Mouse (Mus musculus): ENCODE data around the gene Rwdd2b. TPM values are rescaled to one million over a fixed set of nuclear protein-coding genes. Genes with fewer than 3 reads are reported as not detected.

Rwdd2b gene
- 0.11 TPM in 1 of 2 replicates, not detected in the other for polyA plus RNA-seq (2012)

DNA sequence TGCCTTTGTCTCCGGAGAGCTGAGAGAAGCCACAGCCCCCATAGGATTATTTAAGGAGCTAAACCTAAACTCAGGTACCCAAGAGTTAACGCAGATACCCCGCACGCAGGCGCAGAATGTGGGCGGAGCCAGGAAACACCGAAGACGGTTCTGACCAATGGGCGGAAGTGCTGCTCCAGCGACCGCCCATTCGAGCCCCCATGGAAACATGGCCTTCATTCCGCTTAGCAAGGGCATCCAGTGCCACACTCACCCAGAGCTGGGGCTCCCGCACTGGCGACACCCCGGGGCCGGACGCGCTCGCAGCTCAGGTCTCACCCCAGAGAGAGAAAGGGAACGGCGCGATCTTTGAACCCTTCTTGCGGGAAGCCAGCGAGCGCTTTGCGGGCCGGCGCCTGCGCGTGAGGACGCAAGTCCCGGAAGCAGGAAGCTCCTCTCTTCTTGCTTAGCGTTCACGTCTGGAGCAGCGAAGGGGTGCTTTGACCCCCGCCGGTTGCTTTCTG, at the start of gene Rwdd2b:
Rwdd2b (minus strand) TSS at position 390 of the 503 bp plus-strand sequence.
- H3K4me3 ChIP-seq (replicated peaks): peak within 1 kb of the TSS; percentile 94
- H3K36me3 ChIP-seq (ENCODE audit: control insufficient read depth): peaks cover 4% of the 10 kb centered on the region; the same call in 1 of the 2 replicates
- no peaks in the 10 kb centered on the region for H3K9me3 ChIP-seq (ENCODE audit: control insufficient read depth, low read length)
- TF ChIP-seq TAL1 (IDR thresholded peaks at IDR 0.05; ENCODE audit: low read length) (no peak), GATA1 (IDR thresholded peaks at IDR 0.05; ENCODE audit: low read length) (no peak)
- peaks cover 11% of the 10 kb centered on the region for H3K27me3 ChIP-seq (ENCODE audit: control insufficient read depth)
- H3K4me1 ChIP-seq (ENCODE audit: control insufficient read depth): peaks cover 25% of the 10 kb centered on the region

DNA sequence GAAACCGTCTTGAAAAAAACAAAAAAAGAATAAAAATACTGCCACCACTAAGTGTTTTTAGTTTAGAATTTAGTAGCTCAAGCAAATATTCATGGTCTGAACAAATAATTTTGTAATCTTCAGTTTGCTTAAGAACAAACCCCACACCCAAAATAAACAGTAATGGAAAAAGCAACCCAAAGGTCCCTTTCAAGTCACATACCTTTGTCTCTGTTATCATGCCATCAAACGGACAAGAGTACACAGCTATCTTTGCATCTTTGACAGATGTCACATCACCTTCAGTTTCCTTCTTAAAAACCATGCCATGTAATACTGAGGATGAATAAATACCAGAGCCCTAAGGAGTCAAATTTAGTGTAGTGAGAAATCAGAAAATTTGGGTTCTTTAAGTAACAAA, 48.2 kb upstream of the Rwdd2b start:
- Histone ChIP-seq H3K9me3 (ENCODE audit: control insufficient read depth, low read length) (no peaks in the 10 kb centered on the region), H3K36me3 (ENCODE audit: control insufficient read depth) (peaks cover 97% of the 10 kb centered on the region), H3K4me3 (replicated peaks) (no peak overlapping the region), H3K27me3 (ENCODE audit: control insufficient read depth) (no peaks in the 10 kb centered on the region), H3K4me1 (ENCODE audit: control insufficient read depth) (no peaks in the 10 kb centered on the region)
- TF ChIP-seq GATA1 (IDR thresholded peaks at IDR 0.05; ENCODE audit: low read length) (no peak), TAL1 (IDR thresholded peaks at IDR 0.05; ENCODE audit: low read length) (no peak)

DNA sequence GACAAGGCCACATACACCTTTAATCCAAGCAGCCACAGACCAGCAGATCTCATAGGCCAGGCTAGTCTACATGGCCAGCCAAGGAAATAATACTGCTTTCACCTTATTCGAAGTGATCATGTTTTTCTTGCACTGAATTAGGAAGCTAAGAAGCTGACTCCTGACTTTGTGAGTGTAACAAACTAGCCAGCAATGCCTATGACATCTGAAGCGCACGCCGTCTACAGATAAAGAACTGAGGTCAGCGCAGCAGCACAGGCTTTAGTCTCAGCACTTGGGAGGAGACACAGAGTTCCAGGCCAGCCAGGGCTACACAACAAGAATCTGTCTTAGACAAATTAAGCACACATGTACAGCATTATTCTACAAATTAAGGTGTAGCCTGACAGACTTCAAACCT, 46.4 kb upstream of the Rwdd2b start:
- Histone ChIP-seq H3K9me3 (ENCODE audit: control insufficient read depth, low read length) (no peaks in the 10 kb centered on the region), H3K36me3 (ENCODE audit: control insufficient read depth) (peaks cover 96% of the 10 kb centered on the region), H3K4me3 (replicated peaks) (no peak overlapping the region), H3K27me3 (ENCODE audit: control insufficient read depth) (no peaks in the 10 kb centered on the region), H3K4me1 (ENCODE audit: control insufficient read depth) (no peaks in the 10 kb centered on the region)
- no peak for TF ChIP-seq GATA1 (IDR thresholded peaks at IDR 0.05; ENCODE audit: low read length)
- no peak for TF ChIP-seq TAL1 (IDR thresholded peaks at IDR 0.05; ENCODE audit: low read length)

DNA sequence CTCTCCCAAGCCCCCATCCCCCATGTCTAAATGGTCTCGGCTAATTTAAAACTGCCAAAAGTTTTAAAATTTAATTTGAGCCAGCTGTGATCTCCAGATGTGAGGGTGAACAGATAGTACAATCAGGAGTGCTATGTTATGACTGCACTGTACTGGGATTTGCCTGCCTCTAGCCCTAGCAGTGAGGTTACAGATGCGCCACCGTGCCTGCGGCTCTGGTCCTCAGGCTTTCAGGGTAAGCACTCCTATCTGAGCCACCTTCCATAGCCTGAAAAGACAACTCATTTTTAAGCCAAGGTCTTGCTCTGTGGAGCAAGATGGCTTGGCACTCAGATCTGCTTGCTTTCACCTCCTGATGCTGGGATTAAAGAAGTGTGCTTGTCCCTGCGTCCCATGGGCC, 44.0 kb upstream of the Rwdd2b start:
- Histone ChIP-seq H3K9me3 (ENCODE audit: control insufficient read depth, low read length) (no peaks in the 10 kb centered on the region), H3K36me3 (ENCODE audit: control insufficient read depth) (peaks cover 91% of the 10 kb centered on the region), H3K27me3 (ENCODE audit: control insufficient read depth) (no peaks in the 10 kb centered on the region), H3K4me3 (replicated peaks) (no peak overlapping the region), H3K4me1 (ENCODE audit: control insufficient read depth) (no peaks in the 10 kb centered on the region)
- no peak for TF ChIP-seq TAL1 (IDR thresholded peaks at IDR 0.05; ENCODE audit: low read length)
- TF ChIP-seq GATA1 (IDR thresholded peaks at IDR 0.05; ENCODE audit: low read length): no peak

DNA sequence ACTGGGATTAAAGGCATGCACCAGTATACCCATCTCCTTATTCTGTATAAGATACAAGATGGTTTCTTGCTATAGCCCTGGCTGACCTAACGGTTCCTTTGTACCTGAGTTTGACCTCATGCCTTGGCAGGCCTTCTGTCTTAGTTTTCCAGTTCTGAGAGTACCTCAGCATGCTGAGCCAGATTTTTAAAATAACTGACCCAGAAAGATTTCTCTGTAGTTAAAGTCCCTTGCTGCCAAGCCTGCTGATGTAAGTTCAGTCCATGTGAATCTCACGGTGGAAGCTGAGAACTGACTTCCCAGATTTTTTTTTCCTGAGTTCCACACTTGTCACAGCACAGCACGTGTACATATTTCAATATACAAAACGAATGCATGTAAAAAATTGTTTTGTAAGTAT, 30.2 kb upstream of the Rwdd2b start:
- Histone ChIP-seq H3K4me1 (ENCODE audit: control insufficient read depth) (no peaks in the 10 kb centered on the region), H3K4me3 (replicated peaks) (no peak overlapping the region), H3K9me3 (ENCODE audit: control insufficient read depth, low read length) (no peaks in the 10 kb centered on the region), H3K36me3 (ENCODE audit: control insufficient read depth) (peaks cover 87% of the 10 kb centered on the region), H3K27me3 (ENCODE audit: control insufficient read depth) (no peaks in the 10 kb centered on the region)
- no peak for TF ChIP-seq GATA1 (IDR thresholded peaks at IDR 0.05; ENCODE audit: low read length)
- no peak for TF ChIP-seq TAL1 (IDR thresholded peaks at IDR 0.05; ENCODE audit: low read length)

DNA sequence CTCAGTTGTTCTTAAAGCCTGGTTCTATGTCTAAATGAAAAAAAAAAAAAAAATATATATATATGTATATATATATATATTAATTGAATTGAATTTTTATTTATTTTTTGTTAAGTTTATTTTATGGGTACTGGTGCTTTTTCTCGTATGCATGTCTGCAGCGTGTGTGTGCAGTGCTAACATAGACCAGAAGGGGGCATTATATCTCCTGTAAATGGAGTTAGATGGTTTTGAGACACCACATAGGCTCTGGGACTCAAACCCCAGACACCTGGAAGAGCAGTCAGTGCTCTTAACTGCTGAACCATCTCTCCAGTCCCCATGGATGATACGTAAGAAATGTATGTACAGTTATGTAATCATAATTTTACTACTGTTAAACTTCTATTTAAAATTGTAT, 18.4 kb upstream of the Rwdd2b start:
- TF ChIP-seq TAL1 (IDR thresholded peaks at IDR 0.05; ENCODE audit: low read length) (no peak), GATA1 (IDR thresholded peaks at IDR 0.05; ENCODE audit: low read length) (no peak)
- Histone ChIP-seq H3K4me3 (replicated peaks) (no peak overlapping the region), H3K27me3 (ENCODE audit: control insufficient read depth) (no peaks in the 10 kb centered on the region), H3K4me1 (ENCODE audit: control insufficient read depth) (peaks cover 31% of the 10 kb centered on the region), H3K9me3 (ENCODE audit: control insufficient read depth, low read length) (no peaks in the 10 kb centered on the region), H3K36me3 (ENCODE audit: control insufficient read depth) (peaks cover 45% of the 10 kb centered on the region)

DNA sequence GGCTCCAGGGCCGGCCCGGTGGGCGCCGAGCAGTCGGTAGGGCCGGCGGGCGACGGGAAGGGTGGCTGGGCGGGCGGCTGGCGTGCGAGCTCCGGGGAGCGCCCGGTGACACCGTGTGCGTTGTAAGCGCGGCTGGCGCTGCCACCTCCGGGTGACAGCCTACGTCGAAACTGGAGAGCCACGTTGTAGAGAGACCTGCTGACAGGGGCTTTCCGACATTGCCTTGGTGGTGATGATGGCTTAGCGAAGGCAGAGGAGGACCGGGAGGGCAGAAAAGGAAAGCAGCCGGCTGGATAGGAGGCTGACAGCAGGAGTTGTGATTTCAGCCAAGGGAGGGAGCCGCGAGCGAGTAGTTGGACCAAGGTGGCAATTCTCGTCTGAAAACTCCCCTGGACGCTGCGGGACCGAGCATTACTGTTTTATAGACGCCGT, 14.8 kb upstream of the Rwdd2b start:
- no peaks in the 10 kb centered on the region; the same call in 1 of the 2 replicates for H3K27me3 ChIP-seq (ENCODE audit: control insufficient read depth)
- peaks cover 13% of the 10 kb centered on the region for H3K36me3 ChIP-seq (ENCODE audit: control insufficient read depth)
- peaks cover 34% of the 10 kb centered on the region for H3K4me1 ChIP-seq (ENCODE audit: control insufficient read depth)
- H3K9me3 ChIP-seq (ENCODE audit: control insufficient read depth, low read length): peaks cover 2% of the 10 kb centered on the region; the same call in 1 of the 2 replicates
- TF ChIP-seq TAL1 (IDR thresholded peaks at IDR 0.05; ENCODE audit: low read length) (no peak), GATA1 (IDR thresholded peaks at IDR 0.05; ENCODE audit: low read length) (no peak)
- H3K4me3 ChIP-seq (replicated peaks): peak overlapping the region; percentile 95

DNA sequence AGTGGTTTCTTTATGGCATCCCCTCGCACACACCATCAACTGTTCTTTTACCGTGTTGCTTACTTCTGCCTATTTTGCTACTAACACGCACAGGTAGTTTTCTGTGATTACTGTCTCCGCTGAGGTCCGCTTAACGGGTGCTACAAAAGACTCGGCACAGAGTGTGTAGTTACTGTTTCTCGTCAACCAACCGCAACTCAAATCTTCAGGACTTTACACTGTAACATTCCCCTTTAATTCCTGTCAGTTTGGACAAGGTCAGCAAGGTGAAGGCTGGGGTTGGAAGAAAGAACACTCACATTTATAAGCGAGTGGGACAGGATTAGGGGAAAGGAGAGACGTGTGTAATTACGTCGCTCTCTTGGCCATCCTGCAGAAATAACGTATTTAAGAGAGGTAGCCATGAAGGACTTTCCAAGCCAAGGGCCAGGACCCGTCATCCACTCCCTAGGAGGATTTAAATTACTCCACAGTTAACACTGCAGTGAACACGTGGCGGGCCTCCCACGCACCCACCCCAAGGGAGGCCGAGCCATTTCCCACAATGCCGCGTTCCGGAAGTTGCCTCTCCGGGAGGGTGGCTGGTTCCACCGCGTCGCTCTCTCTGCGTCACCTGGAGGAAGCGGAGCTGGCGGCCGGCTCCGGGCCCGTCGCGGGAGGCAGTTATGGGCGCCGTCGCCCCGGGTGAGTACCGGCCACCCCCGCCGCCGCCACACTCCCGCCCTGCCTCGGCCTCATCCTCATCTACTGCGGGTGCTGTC, 14.2 kb upstream of the Rwdd2b start, which contains the start of gene Usp16:
Usp16 (plus strand) TSS at position 285 of the 761 bp plus-strand sequence.
- Histone ChIP-seq H3K36me3 (ENCODE audit: control insufficient read depth) (peaks cover 10% of the 10 kb centered on the region), H3K4me3 (replicated peaks) (peak within 1 kb of the TSS; percentile 95), H3K27me3 (ENCODE audit: control insufficient read depth) (no peaks in the 10 kb centered on the region; the same call in 1 of the 2 replicates), H3K9me3 (ENCODE audit: control insufficient read depth, low read length) (peaks cover 2% of the 10 kb centered on the region; the same call in 1 of the 2 replicates), H3K4me1 (ENCODE audit: control insufficient read depth) (peaks cover 34% of the 10 kb centered on the region)
- TF ChIP-seq TAL1 (IDR thresholded peaks at IDR 0.05; ENCODE audit: low read length): no peak
- TF ChIP-seq GATA1 (IDR thresholded peaks at IDR 0.05; ENCODE audit: low read length): no peak

DNA sequence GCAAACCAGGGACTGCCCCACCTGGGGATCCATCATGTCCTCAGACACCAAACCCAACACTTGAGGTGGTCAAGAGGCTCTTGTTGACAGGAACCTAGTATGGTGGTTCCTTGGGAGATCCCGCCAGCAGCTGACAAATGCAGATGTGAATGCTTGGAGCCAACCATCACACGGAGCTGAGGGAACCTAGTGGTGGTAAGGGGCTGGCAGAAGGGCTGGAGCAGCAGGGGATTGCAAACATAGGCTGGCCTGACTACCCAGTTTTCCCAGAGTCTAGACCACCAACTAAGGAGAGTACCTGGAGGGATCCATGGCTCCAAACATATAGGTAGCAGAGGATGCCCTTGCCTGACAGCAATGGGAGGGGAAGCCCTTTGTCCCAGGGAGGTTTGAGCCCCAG, 12.9 kb upstream of the Rwdd2b start:
- Histone ChIP-seq H3K4me1 (ENCODE audit: control insufficient read depth) (peaks cover 34% of the 10 kb centered on the region), H3K9me3 (ENCODE audit: control insufficient read depth, low read length) (peaks cover 2% of the 10 kb centered on the region; the same call in 1 of the 2 replicates), H3K36me3 (ENCODE audit: control insufficient read depth) (no peaks in the 10 kb centered on the region), H3K4me3 (replicated peaks) (no peak overlapping the region), H3K27me3 (ENCODE audit: control insufficient read depth) (no peaks in the 10 kb centered on the region; the same call in 1 of the 2 replicates)
- TF ChIP-seq GATA1 (IDR thresholded peaks at IDR 0.05; ENCODE audit: low read length) (no peak), TAL1 (IDR thresholded peaks at IDR 0.05; ENCODE audit: low read length) (no peak)
